Mouse (Mus musculus) forebrain, embryonic 14.5 days (tissue): ENCODE results near the gene Dguok. TPM values are rescaled to one million over a fixed set of nuclear protein-coding genes. Genes with fewer than 3 reads are reported as not detected.

ENCODE experiments used
- ATAC-seq: fragments of 200-750 bp; cut with Nextera tagmentation; 2 replicates; pipeline ENCODE4 v1.8.0; 2017; ENCODE audit warnings: mild to moderate bottlenecking, moderate library complexity
- DNase-seq: peaks from one replicate; pipeline ENCODE4 v3.0.0-alpha.2; 2015; ENCODE audit warnings: low spot score
- H3K27ac ChIP-seq: fragments of 300-500 bp; sonication (generic); 2 replicates; pipeline ENCODE4 v1.5.1; 2014; ENCODE audit warnings: low read depth, mild to moderate bottlenecking, control low read depth, low read length, moderate library complexity
- H3K27me3 ChIP-seq: fragments of 300-500 bp; sonication (generic); replicated peaks from 2 replicates; pipeline ENCODE4 v1.6.1; 2014; ENCODE audit warnings: low read length, control low read depth, mixed read lengths; ENCODE audit not compliant: control insufficient read depth, insufficient read depth
- H3K36me3 ChIP-seq: fragments of 300-500 bp; sonication (generic); 2 replicates; pipeline ENCODE4 v1.6.1; 2014; ENCODE audit warnings: low read length, control low read depth; ENCODE audit not compliant: control insufficient read depth, insufficient read depth
- H3K4me1 ChIP-seq: fragments of 300-500 bp; sonication (generic); 2 replicates; pipeline ENCODE4 v1.6.1; 2014; ENCODE audit warnings: antibody characterized with exemption, low read length, control low read depth; ENCODE audit not compliant: control insufficient read depth, insufficient read depth
- H3K4me2 ChIP-seq: fragments of 300-500 bp; sonication (generic); 2 replicates; pipeline ENCODE4 v1.6.1; 2014; ENCODE audit warnings: mild to moderate bottlenecking, control low read depth, low read length
- H3K4me3 ChIP-seq: fragments of 300-500 bp; sonication (generic); 2 replicates; pipeline ENCODE4 v1.5.1; 2014; ENCODE audit warnings: low read depth, low read length, control low read depth
- H3K9ac ChIP-seq: fragments of 300-500 bp; sonication (generic); 2 replicates; pipeline ENCODE4 v1.6.1; 2014; ENCODE audit warnings: mild to moderate bottlenecking, low read length, control low read depth, moderate library complexity
- H3K9me3 ChIP-seq: fragments of 300-500 bp; sonication (generic); replicated peaks from 2 replicates; pipeline ENCODE4 v1.6.1; 2016; ENCODE audit warnings: low read length, control low read depth, mixed read lengths; ENCODE audit not compliant: control insufficient read depth
- WGBS: fragments of 180-500 bp; shearing (Covaris S2); extraction: QIAGEN DNeasy Blood & Tissue Kit; methylation state at CpG from one replicate; pipeline ENCODE4 v1.1.7; 2014; 5-methylcytosine and 5-hydroxymethylcytosine counted together
- polyA plus RNA-seq: library from polyadenylated mRNA; unstranded; fragments of >200 nt; fragmentation: Nextera tagmentation; extraction: Ambion mirVana; gene quantifications from 2 replicates; pipeline ENCODE4 v1.2.1, GENCODE M21; 2014

The Dguok gene
- polyA plus RNA-seq, 1 experiment from 2014 or later = 71.1 TPM

GRCm38 (mm10) chr6:83505554-83505953, 1.2 kb downstream of the Dguok start:
- no peak for ATAC-seq
- peak overlapping the region; percentile 79 for H3K4me3 ChIP-seq
- H3K4me2 ChIP-seq = peak overlapping the region; percentile 78
- peaks cover 10% of the 10 kb centered on the region for H3K4me1 ChIP-seq
- WGBS = 93% methylated on average over 4 of the region's 4 CpGs
- DNase-seq = no peak
- H3K36me3 ChIP-seq = 0 out of 2 replicates have a peak, but pooled peaks cover 4% of the 10 kb centered on the region
- no peak overlapping the region for H3K27ac ChIP-seq
- peak overlapping the region; percentile 84; the same call in 1 of the 2 replicates for H3K9ac ChIP-seq
- no peaks in the 10 kb centered on the region for H3K9me3 ChIP-seq
- no peaks in the 10 kb centered on the region for H3K27me3 ChIP-seq

DNA sequence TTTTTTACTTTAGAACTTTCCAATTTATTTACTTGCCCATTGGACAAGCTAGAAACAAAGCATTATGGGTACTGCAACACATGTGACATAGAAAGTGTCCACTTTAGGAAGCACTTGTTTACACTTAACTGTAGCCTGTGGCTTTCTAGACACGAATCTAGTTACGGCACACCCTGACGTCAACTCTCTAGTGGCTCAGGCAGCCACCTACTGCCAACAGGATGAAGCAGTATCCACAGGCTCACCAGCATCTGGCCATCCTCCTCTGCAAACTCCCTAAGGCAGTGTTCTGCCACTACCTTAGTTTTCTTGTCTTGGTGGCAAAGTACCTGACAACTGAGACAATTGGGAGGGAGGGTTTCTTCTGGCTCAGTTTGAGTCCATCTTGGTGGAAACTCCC, 3.4 kb downstream of the Dguok start:
- no peak overlapping the region for H3K27ac ChIP-seq
- H3K27me3 ChIP-seq = no peaks in the 10 kb centered on the region
- H3K9me3 ChIP-seq = no peaks in the 10 kb centered on the region
- 0 out of 2 replicates have a peak, but pooled peaks cover 4% of the 10 kb centered on the region for H3K36me3 ChIP-seq
- 89% methylated on average over 3 of the region's 3 CpGs for WGBS
- ATAC-seq (no peak), DNase-seq (no peak)
- H3K9ac ChIP-seq = no peak overlapping the region
- H3K4me2 ChIP-seq = no peak overlapping the region
- H3K4me3 ChIP-seq = no peak overlapping the region
- peaks cover 10% of the 10 kb centered on the region for H3K4me1 ChIP-seq

DNA sequence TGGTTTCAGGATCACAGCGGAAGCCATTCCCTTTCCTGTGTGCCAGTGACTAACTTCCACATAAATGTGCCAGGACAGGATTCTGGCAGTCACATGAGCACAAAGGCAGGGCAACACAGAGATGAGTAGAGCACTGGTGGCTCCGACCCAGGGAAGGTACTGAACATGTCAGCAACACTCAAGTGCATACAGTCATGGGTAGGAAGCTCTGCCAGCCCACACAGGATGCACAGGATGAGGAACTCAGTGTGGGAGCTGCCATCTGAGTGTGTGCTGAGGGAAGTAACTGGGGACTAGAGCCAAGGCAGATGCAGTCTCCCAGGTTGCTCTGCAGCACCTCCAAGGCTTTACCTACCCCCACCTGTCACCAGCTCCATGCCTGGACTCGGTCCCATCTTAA, 4.1 kb downstream of the Dguok start:
- 0 out of 2 replicates have a peak, but pooled peaks cover 4% of the 10 kb centered on the region for H3K36me3 ChIP-seq
- H3K27me3 ChIP-seq = no peaks in the 10 kb centered on the region
- no peak overlapping the region for H3K4me2 ChIP-seq
- no peak overlapping the region for H3K4me3 ChIP-seq
- WGBS = 85% methylated on average over 3 of the region's 3 CpGs
- no peak for ATAC-seq
- H3K4me1 ChIP-seq = peaks cover 10% of the 10 kb centered on the region
- no peak overlapping the region for H3K27ac ChIP-seq
- DNase-seq = no peak
- no peaks in the 10 kb centered on the region for H3K9me3 ChIP-seq
- H3K9ac ChIP-seq = no peak overlapping the region

- ATAC-seq (no peak), DNase-seq (no peak)
- no peak overlapping the region for H3K4me2 ChIP-seq
- H3K9ac ChIP-seq = no peak overlapping the region
- no peak overlapping the region for H3K27ac ChIP-seq
- no peak overlapping the region for H3K4me3 ChIP-seq
- H3K4me1 ChIP-seq = peaks cover 7% of the 10 kb centered on the region; the same call in 1 of the 2 replicates
- no peaks in the 10 kb centered on the region for H3K9me3 ChIP-seq
- H3K27me3 ChIP-seq = no peaks in the 10 kb centered on the region
- H3K36me3 ChIP-seq = peaks cover 4% of the 10 kb centered on the region; the same call in 1 of the 2 replicates
- 65% methylated on average over 9 of the region's 9 CpGs for WGBS
These were observed 5.1 kb downstream of the Dguok start for GRCm38 (mm10) chr6:83501524-83502310.

DNA sequence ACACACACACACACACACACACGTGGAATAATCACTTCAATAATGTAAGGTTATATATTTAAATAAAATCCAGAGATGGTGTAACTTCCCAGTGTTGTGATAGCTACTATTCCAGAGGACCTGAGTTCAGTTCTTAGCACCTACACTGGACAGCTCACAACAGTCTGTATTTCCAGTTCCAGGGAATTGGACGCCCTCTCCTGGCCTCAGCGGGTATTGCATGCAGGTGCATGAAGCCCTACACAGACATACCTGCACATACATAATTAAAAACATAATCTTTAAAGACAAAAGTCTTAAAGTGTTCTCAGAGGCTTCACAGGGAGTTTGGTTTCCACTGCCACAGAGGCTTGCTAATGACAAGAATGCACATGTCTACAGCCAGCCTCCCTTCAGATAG, 6.3 kb downstream of the Dguok start:
- Histone ChIP-seq H3K4me1 (peaks cover under 1% of the 10 kb centered on the region; the same call in 1 of the 2 replicates), H3K36me3 (peaks cover 13% of the 10 kb centered on the region; the same call in 1 of the 2 replicates), H3K9ac (no peak overlapping the region), H3K27me3 (no peaks in the 10 kb centered on the region), H3K4me2 (no peak overlapping the region), H3K4me3 (no peak overlapping the region), H3K27ac (no peak overlapping the region), H3K9me3 (no peaks in the 10 kb centered on the region)
- DNase-seq (no peak), ATAC-seq (no peak)
- WGBS = 59% methylated on average over 3 of the region's 3 CpGs

DNA sequence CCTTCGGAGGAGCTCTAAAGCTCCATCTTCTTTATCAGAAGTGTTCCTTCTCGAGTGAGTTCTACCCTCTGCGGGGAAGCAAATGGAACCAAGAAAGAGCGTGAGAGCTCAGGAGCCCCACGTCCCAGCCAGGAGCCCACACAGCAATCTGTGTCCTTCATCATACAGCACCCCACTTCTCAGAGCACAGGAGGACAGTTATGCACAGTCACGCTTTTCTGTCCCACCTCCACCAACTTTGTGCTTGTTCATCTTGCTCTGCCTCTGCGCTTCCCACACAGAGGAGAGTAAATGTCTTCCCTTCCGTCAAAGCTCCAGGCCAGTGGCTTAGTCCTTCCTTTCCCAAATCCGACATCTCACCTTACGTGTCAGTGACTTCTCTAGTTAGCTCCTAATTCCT, 7.7 kb downstream of the Dguok start:
- no peak for DNase-seq
- peaks cover 19% of the 10 kb centered on the region for H3K36me3 ChIP-seq
- H3K9ac ChIP-seq = no peak overlapping the region
- H3K27ac ChIP-seq = no peak overlapping the region
- H3K9me3 ChIP-seq = no peaks in the 10 kb centered on the region
- no peak overlapping the region for H3K4me3 ChIP-seq
- H3K4me1 ChIP-seq = no peaks in the 10 kb centered on the region
- no peak for ATAC-seq
- no peak overlapping the region for H3K4me2 ChIP-seq
- WGBS = 94% methylated on average over 10 of the region's 10 CpGs
- no peaks in the 10 kb centered on the region for H3K27me3 ChIP-seq

- H3K9me3 ChIP-seq = no peaks in the 10 kb centered on the region
- no peak overlapping the region for H3K4me2 ChIP-seq
- H3K27ac ChIP-seq = no peak overlapping the region
- no peak overlapping the region for H3K9ac ChIP-seq
- H3K4me1 ChIP-seq = no peaks in the 10 kb centered on the region
- no peak for DNase-seq
- no peaks in the 10 kb centered on the region for H3K27me3 ChIP-seq
- ATAC-seq = no peak
- WGBS = 88% methylated on average over 22 of the region's 22 CpGs
- no peak overlapping the region for H3K4me3 ChIP-seq
- peaks cover 26% of the 10 kb centered on the region for H3K36me3 ChIP-seq
These were observed 9.7 kb downstream of the Dguok start for GRCm38 (mm10) chr6:83496753-83497710.

- no peaks in the 10 kb centered on the region for H3K27me3 ChIP-seq
- no peak for ATAC-seq
- 90% methylated on average over 9 of the region's 9 CpGs for WGBS
- DNase-seq = peak; percentile 28
- H3K27ac ChIP-seq = no peak overlapping the region
- no peak overlapping the region for H3K4me2 ChIP-seq
- no peaks in the 10 kb centered on the region for H3K9me3 ChIP-seq
- H3K4me1 ChIP-seq = no peaks in the 10 kb centered on the region
- peaks cover 26% of the 10 kb centered on the region for H3K36me3 ChIP-seq
- no peak overlapping the region for H3K4me3 ChIP-seq
- no peak overlapping the region for H3K9ac ChIP-seq
These were observed 10.6 kb downstream of the Dguok start for GRCm38 (mm10) chr6:83496009-83496752.
